Mouse (Mus musculus) olfactory bulb, adult 2 months (tissue): ENCODE measurements around the gene Dhx37.

Source experiments
- CTCF ChIP-seq: fragments of 200-500 bp; IDR thresholded peaks from 2 replicates; pipeline ENCODE4 v1.5.1; 2012; ENCODE audit warnings: low read depth, mild to moderate bottlenecking, low read length, moderate library complexity; ENCODE audit not compliant: insufficient read depth
- POLR2A ChIP-seq: fragments of 200-500 bp; IDR thresholded peaks from 2 replicates; pipeline ENCODE4 v1.6.1; 2012; ENCODE audit warnings: mild to moderate bottlenecking, low read depth, low read length, moderate library complexity; ENCODE audit not compliant: insufficient read depth

GRCm38 (mm10) chr5:125368156-125368555 lies 65.8 kb downstream of the Dhx37 start:
- TF ChIP-seq CTCF (no peak), POLR2A (no peak)
